Mouse (Mus musculus) ES-Bruce4 (cell line): ENCODE results near the gene Ctsd. TPM values are rescaled to one million over a fixed set of nuclear protein-coding genes. Genes with fewer than 3 reads are reported as not detected.

Source experiments
- H3K27ac ChIP-seq: 2 replicates; pipeline ENCODE4 v1.5.1; 2012; ENCODE audit warnings: low read length, inconsistent platforms; ENCODE audit not compliant: insufficient read depth
- H3K27me3 ChIP-seq: 2 replicates; pipeline ENCODE4 v1.6.1; 2012; ENCODE audit warnings: mild to moderate bottlenecking, low read length, inconsistent platforms; ENCODE audit not compliant: control insufficient read depth, poor library complexity, insufficient read depth, severe bottlenecking
- H3K36me3 ChIP-seq: 2 replicates; pipeline ENCODE4 v1.6.1; 2012; ENCODE audit warnings: inconsistent platforms, mild to moderate bottlenecking, low read length, moderate library complexity; ENCODE audit not compliant: control insufficient read depth, poor library complexity, insufficient read depth, severe bottlenecking
- H3K4me1 ChIP-seq: one replicate; pipeline ENCODE4 v1.8.1; 2011; ENCODE audit warnings: low read length; ENCODE audit not compliant: control insufficient read depth, insufficient read depth
- H3K4me3 ChIP-seq: 2 replicates; pipeline ENCODE4 v1.5.1; 2011; ENCODE audit warnings: low read depth, mild to moderate bottlenecking, low read length
- H3K9ac ChIP-seq: 2 replicates; pipeline ENCODE4 v1.6.1; 2012; ENCODE audit warnings: low read depth, mild to moderate bottlenecking, inconsistent platforms; ENCODE audit not compliant: poor library complexity, severe bottlenecking
- H3K9me3 ChIP-seq: replicated peaks from 2 replicates; pipeline ENCODE4 v1.6.1; 2012; ENCODE audit warnings: mild to moderate bottlenecking, low read length, inconsistent platforms; ENCODE audit not compliant: control insufficient read depth, poor library complexity, insufficient read depth, severe bottlenecking
- CTCF ChIP-seq: IDR thresholded peaks from one replicate; pipeline ENCODE4 v1.8.1; 2011; ENCODE audit warnings: low read depth, low read length
- EP300 ChIP-seq: IDR thresholded peaks from 2 replicates; pipeline ENCODE4 v1.6.1; 2011; ENCODE audit warnings: low read depth, low read length; ENCODE audit not compliant: insufficient read depth
- POLR2A ChIP-seq: IDR thresholded peaks from one replicate; pipeline ENCODE4 v1.8.1; 2011; ENCODE audit warnings: low read length; ENCODE audit not compliant: insufficient read depth
- polyA plus RNA-seq: library from polyadenylated mRNA; stranded (reverse); fragments of >200 nt; gene quantifications from 2 replicates; pipeline ENCODE4 v1.2.4, GENCODE M21; 2011; ENCODE audit warnings: low read depth; ENCODE audit not compliant: missing spikeins, insufficient read depth, insufficient read length

Gene Ctsd
- polyA plus RNA-seq, 1 experiment = 248 TPM

GRCm38 (mm10) chr7:142369820-142370219 lies 18.0 kb downstream of the Ctsd start:
- peaks cover 4% of the 10 kb centered on the region for H3K4me1 ChIP-seq
- no peaks in the 10 kb centered on the region for H3K27me3 ChIP-seq
- TF ChIP-seq POLR2A = no peak
- no peak for TF ChIP-seq EP300
- TF ChIP-seq CTCF = no peak

GRCm38 (mm10) chr7:142368856-142369255 lies 19.0 kb downstream of the Ctsd start:
- H3K9ac ChIP-seq = no peak overlapping the region
- no peaks in the 10 kb centered on the region for H3K27me3 ChIP-seq
- no peak for TF ChIP-seq EP300
- TF ChIP-seq CTCF = no peak
- no peak for TF ChIP-seq POLR2A
- no peaks in the 10 kb centered on the region for H3K36me3 ChIP-seq
- H3K4me1 ChIP-seq = peaks cover under 1% of the 10 kb centered on the region
- H3K4me3 ChIP-seq = no peak overlapping the region
- H3K27ac ChIP-seq = no peak overlapping the region
- no peaks in the 10 kb centered on the region for H3K9me3 ChIP-seq

More at GRCm38 (mm10) chr7:142369820-142370219, 18.0 kb downstream of the Ctsd start:
- Histone ChIP-seq H3K4me3 (no peak overlapping the region), H3K27ac (no peak overlapping the region), H3K9ac (no peak overlapping the region), H3K9me3 (no peaks in the 10 kb centered on the region), H3K36me3 (no peaks in the 10 kb centered on the region)

- H3K9ac ChIP-seq = no peak overlapping the region
- no peaks in the 10 kb centered on the region for H3K4me1 ChIP-seq
- H3K4me3 ChIP-seq = no peak overlapping the region
- H3K27me3 ChIP-seq = no peaks in the 10 kb centered on the region
- H3K27ac ChIP-seq = no peak overlapping the region
- TF ChIP-seq CTCF = no peak
- no peak for TF ChIP-seq EP300
- TF ChIP-seq POLR2A = no peak
- no peaks in the 10 kb centered on the region for H3K9me3 ChIP-seq
- H3K36me3 ChIP-seq = no peaks in the 10 kb centered on the region
Observed at GRCm38 (mm10) chr7:142363107-142363506, 24.7 kb downstream of the Ctsd start.

GRCm38 (mm10) chr7:142360743-142361142 lies 27.1 kb downstream of the Ctsd start:
- Histone ChIP-seq H3K27ac (no peak overlapping the region), H3K4me1 (no peaks in the 10 kb centered on the region), H3K27me3 (no peaks in the 10 kb centered on the region), H3K9ac (no peak overlapping the region), H3K9me3 (no peaks in the 10 kb centered on the region), H3K36me3 (no peaks in the 10 kb centered on the region), H3K4me3 (no peak overlapping the region)
- TF ChIP-seq EP300 (no peak), CTCF (no peak)

- Histone ChIP-seq H3K36me3 (no peaks in the 10 kb centered on the region), H3K9me3 (no peaks in the 10 kb centered on the region), H3K4me3 (no peak overlapping the region), H3K27ac (no peak overlapping the region), H3K4me1 (no peaks in the 10 kb centered on the region), H3K27me3 (no peaks in the 10 kb centered on the region), H3K9ac (no peak overlapping the region)
- TF ChIP-seq EP300 (no peak), CTCF (no peak), POLR2A (no peak)
Observed at GRCm38 (mm10) chr7:142359129-142359528, 28.7 kb downstream of the Ctsd start.

- H3K4me3 ChIP-seq = no peak overlapping the region
- TF ChIP-seq EP300 (no peak), CTCF (no peak), POLR2A (no peak)
Observed at GRCm38 (mm10) chr7:142357566-142357965, 30.3 kb downstream of the Ctsd start.

More at GRCm38 (mm10) chr7:142357566-142357965, 30.3 kb downstream of the Ctsd start:
- H3K27me3 ChIP-seq = no peaks in the 10 kb centered on the region
- H3K9ac ChIP-seq = no peak overlapping the region
- H3K4me1 ChIP-seq = no peaks in the 10 kb centered on the region
- no peaks in the 10 kb centered on the region for H3K36me3 ChIP-seq
- no peak overlapping the region for H3K27ac ChIP-seq
- H3K9me3 ChIP-seq = no peaks in the 10 kb centered on the region
